Mouse (Mus musculus) kidney, adult 2 months (tissue): ENCODE results near the gene Sap30bp.

Experiments
- CTCF ChIP-seq: fragments of 200-500 bp; conservative IDR thresholded peaks from 2 replicates; pipeline ENCODE4 v1.5.1; 2011; ENCODE audit warnings: low read depth, mild to moderate bottlenecking, control low read depth, low read length, moderate library complexity, mixed read lengths; ENCODE audit not compliant: insufficient read depth, insufficient read length
- POLR2A ChIP-seq: fragments of 200-500 bp; IDR thresholded peaks from one replicate; pipeline ENCODE4 v1.6.1; 2011; ENCODE audit warnings: low read depth, low read length, control low read depth

- TF ChIP-seq CTCF (no peak), POLR2A (no peak)
These were observed 27.9 kb upstream of the Sap30bp start for GRCm38 (mm10) chr11:115904956-115905790.
